Mouse (Mus musculus): ENCODE data around the gene Diaph2. TPM values are rescaled to one million over a fixed set of nuclear protein-coding genes. Genes with fewer than 3 reads are reported as not detected.

Diaph2 gene
- polyA plus RNA-seq (2014; fragmentation: Illumina TruSeq; extraction: RNeasy Lipid Tissue Mini Kit (QIAGEN cat#74804); ENCODE audit: low read depth, low replicate concordance): 22.1 TPM

GRCm38 (mm10) chrX:129749571-129750061 lies at the start of gene Diaph2:
Diaph2 (plus strand) TSS chrX:129749742.

